Mouse (Mus musculus) lung, embryonic 15.5 days (tissue): ENCODE measurements at regions not wholly inside any gene's neighbourhood (a gene's known extent, or its start where the extent isn't known, plus 50 kb on each side); places are given as distances from the start of the nearest gene placed in this dataset.

ENCODE experiments used
- ATAC-seq: fragments of 200-750 bp; cut with Nextera tagmentation; 2 replicates; pipeline ENCODE4 v1.8.0; 2017; ENCODE audit warnings: moderate number of reproducible peaks, borderline replicate concordance; ENCODE audit not compliant: low FRiP score, low TSS enrichment; ENCODE audit errors: extremely low read depth
- H3K27ac ChIP-seq: fragments of 300-500 bp; sonication (generic); 2 replicates; pipeline ENCODE4 v1.5.1; 2015; ENCODE audit warnings: moderate library complexity, mild to moderate bottlenecking, inconsistent platforms
- H3K27me3 ChIP-seq: fragments of 300-500 bp; sonication (generic); 2 replicates; pipeline ENCODE4 v1.6.1; 2015; ENCODE audit warnings: inconsistent platforms
- H3K36me3 ChIP-seq: fragments of 300-500 bp; sonication (generic); 2 replicates; pipeline ENCODE4 v1.6.1; 2015; ENCODE audit warnings: inconsistent platforms
- H3K4me1 ChIP-seq: fragments of 300-500 bp; sonication (generic); 2 replicates; pipeline ENCODE4 v1.6.1; 2015; ENCODE audit warnings: inconsistent platforms
- H3K4me2 ChIP-seq: fragments of 300-500 bp; sonication (generic); 2 replicates; pipeline ENCODE4 v1.6.1; 2015; ENCODE audit warnings: inconsistent platforms, mild to moderate bottlenecking, moderate library complexity
- H3K4me3 ChIP-seq: fragments of 300-500 bp; sonication (generic); 2 replicates; pipeline ENCODE4 v1.5.1; 2015; ENCODE audit warnings: mild to moderate bottlenecking, inconsistent platforms
- H3K9ac ChIP-seq: fragments of 300-500 bp; sonication (generic); 2 replicates; pipeline ENCODE4 v1.6.1; 2015; ENCODE audit warnings: inconsistent platforms
- H3K9me3 ChIP-seq: fragments of 300-500 bp; sonication (generic); 2 replicates; pipeline ENCODE4 v1.6.1; 2016; ENCODE audit warnings: inconsistent platforms
- WGBS: fragments of 180-500 bp; shearing (Covaris S2); methylation state at CpG from one replicate; pipeline ENCODE4 v1.1.7; 2015; 5-methylcytosine and 5-hydroxymethylcytosine counted together

DNA sequence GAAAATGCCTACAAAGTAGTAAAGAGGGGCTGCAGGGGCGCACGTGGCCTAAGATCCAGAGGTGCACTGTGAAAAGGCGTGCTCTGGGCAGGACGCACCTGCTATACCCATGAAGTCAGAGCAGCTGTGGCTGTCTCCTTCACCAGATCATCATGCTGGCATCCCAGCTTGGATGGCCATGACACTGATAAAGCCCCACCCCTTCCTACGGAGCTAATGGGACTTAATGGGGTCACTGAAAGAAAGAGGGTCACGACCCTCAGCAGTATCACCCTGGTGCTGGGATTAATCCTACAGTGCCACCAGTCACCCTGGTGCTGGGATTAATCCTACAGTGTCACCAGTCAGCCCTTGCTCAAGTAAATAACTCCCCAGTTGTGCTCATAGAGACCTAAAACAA is 122.1 kb downstream of the Tmem17 start:
- Histone ChIP-seq H3K9me3 (no peaks in the 10 kb centered on the region), H3K27me3 (no peaks in the 10 kb centered on the region), H3K4me3 (no peak overlapping the region), H3K27ac (no peak overlapping the region), H3K9ac (no peak overlapping the region), H3K4me2 (no peak overlapping the region), H3K36me3 (no peaks in the 10 kb centered on the region), H3K4me1 (peaks cover 61% of the 10 kb centered on the region)
- 62% methylated on average over 6 of the region's 6 CpGs for WGBS
- ATAC-seq: no peak

DNA sequence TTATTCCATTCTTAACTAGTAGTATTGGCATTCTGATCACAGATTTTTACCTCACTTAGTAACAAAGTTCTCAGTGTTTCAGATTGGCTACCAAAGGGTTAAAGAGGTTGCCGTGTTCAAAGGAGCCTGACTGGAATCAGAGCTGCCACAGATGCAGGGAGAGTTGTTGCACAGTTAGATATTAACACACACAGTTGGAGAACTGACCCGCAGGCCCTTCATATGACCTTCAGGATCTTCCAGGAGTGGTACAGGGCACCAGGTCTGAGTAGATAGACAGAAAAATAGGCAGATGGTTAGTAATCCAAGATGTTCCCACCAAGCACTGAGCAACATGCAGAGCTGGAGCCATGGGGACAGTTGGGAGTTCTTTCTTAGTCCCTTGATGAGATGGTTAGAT is 123.1 kb downstream of the Tmem17 start:
- Histone ChIP-seq H3K9ac (no peak overlapping the region), H3K4me1 (peaks cover 52% of the 10 kb centered on the region), H3K4me2 (no peak overlapping the region), H3K4me3 (no peak overlapping the region), H3K27ac (no peak overlapping the region), H3K9me3 (no peaks in the 10 kb centered on the region), H3K36me3 (no peaks in the 10 kb centered on the region), H3K27me3 (no peaks in the 10 kb centered on the region)
- no peak for ATAC-seq
- WGBS: 36% methylated on average over 2 of the region's 2 CpGs

DNA sequence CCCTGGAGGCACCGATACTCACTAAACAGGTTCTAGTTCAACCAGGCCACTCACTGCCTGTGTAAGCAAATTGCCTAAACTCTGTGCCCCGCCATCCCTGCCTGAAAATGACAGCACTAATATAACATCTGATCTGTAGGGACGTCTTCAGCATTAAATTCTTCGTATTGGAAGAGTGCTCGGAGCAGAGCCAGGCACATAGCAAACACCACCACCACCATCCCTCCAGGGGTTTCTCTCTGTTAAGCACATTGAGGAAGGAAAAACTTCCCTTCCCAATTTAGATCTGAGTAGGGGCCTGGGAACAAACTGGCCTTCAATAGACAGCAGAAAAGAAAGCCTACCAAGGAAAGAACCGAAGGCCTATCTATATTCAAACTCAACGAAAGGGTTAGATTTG is 124.4 kb downstream of the Tmem17 start:
- no peaks in the 10 kb centered on the region for H3K27me3 ChIP-seq
- no peak overlapping the region for H3K4me2 ChIP-seq
- no peak overlapping the region for H3K9ac ChIP-seq
- H3K27ac ChIP-seq: peak overlapping the region; percentile 79
- 62% methylated on average over 7 of the region's 7 CpGs for WGBS
- no peak for ATAC-seq
- H3K4me3 ChIP-seq: no peak overlapping the region
- no peaks in the 10 kb centered on the region for H3K36me3 ChIP-seq
- no peaks in the 10 kb centered on the region for H3K9me3 ChIP-seq
- H3K4me1 ChIP-seq: peaks cover 39% of the 10 kb centered on the region

DNA sequence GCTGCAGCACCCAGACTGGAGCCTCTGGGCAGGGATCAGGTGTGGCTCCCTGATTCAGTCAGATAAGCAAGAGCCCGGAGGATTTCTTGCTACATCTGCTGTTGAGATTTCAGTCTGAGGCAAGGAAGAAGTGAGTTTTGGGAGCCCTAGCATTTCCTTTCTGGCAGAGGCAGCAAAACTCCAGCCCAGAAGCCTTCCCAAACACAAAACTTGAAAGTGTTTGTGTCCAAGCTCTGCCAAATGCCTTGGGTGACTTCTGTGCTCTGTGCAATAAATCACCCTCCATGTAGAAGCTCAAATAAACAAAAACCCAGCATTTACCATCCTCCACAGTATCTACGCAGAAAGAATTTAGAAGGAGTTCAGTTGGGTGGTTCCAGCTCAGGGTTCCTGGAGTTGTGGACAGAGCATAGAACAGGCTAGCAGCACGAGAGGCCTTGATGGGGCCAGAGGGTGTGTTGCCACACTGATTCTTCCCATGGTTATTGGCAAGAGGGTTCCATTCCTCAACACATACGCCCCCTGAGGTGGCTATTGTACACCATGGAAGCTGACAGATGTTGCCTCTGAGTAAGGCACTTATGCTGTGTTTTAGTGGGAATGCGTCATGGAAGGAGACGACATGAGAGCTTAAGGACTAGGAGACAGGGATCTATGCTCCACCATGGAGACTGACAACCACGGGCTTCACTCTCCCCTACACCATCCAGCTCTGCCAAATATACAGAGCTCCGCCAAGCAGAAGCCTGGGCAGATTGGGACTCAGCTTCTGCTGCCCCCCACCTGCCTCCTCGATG is 125.1 kb downstream of the Tmem17 start:
- 52% methylated on average over 9 of the region's 9 CpGs for WGBS
- Histone ChIP-seq H3K27me3 (no peaks in the 10 kb centered on the region), H3K9ac (no peak overlapping the region), H3K27ac (peak overlapping the region; percentile 79), H3K9me3 (no peaks in the 10 kb centered on the region), H3K36me3 (no peaks in the 10 kb centered on the region), H3K4me3 (no peak overlapping the region), H3K4me1 (peaks cover 35% of the 10 kb centered on the region), H3K4me2 (no peak overlapping the region)
- ATAC-seq: peak; percentile 81

DNA sequence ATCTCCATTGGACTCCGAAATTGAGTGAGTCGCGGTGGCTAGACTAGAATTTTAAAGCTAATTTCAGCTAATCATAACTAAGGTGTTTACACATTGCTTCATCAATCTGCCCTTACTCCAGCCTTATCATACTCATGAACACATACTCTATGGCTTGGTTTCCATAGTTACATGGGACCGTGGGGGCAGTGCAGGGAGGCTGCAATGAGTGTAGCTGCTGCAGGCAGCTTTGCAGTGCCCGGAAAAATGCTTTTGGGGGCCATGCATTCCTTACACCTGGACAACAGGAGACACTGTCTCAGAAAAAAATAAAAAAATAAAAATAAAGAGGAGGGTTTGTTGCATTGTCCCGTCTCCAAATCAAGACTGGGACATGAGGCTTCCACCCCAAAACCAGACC is 126.3 kb downstream of the Tmem17 start:
- Histone ChIP-seq H3K4me2 (no peak overlapping the region), H3K27ac (no peak overlapping the region), H3K4me1 (peaks cover 27% of the 10 kb centered on the region), H3K27me3 (no peaks in the 10 kb centered on the region), H3K4me3 (no peak overlapping the region), H3K9me3 (no peaks in the 10 kb centered on the region), H3K36me3 (no peaks in the 10 kb centered on the region), H3K9ac (no peak overlapping the region)
- ATAC-seq: no peak
- 53% methylated on average over 6 of the region's 6 CpGs for WGBS

DNA sequence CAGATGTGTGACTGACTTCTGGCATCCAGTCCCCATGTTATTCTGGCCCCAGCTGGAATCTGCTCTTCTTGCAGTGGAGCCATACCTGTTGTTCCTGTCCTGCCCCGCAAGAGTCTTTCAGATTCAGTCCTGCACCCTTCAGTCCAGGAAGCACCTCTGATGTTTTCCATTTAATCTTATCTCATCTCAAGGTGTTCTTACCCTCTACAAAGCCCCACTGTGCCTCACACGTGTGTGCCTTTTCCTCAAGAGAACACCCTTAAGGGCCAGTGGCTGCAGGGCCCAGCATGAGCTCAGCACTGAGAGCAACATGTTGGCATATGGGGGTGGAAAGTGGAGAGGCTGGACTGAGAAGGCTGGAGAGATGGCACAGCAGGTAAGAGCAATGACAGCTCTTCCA is 126.8 kb downstream of the Tmem17 start:
- Histone ChIP-seq H3K4me1 (peaks cover 27% of the 10 kb centered on the region), H3K4me3 (no peak overlapping the region), H3K9me3 (no peaks in the 10 kb centered on the region), H3K36me3 (no peaks in the 10 kb centered on the region), H3K4me2 (no peak overlapping the region), H3K27ac (no peak overlapping the region), H3K9ac (no peak overlapping the region), H3K27me3 (no peaks in the 10 kb centered on the region)
- ATAC-seq: no peak
- WGBS: 47% methylated on average over 2 of the region's 2 CpGs

DNA sequence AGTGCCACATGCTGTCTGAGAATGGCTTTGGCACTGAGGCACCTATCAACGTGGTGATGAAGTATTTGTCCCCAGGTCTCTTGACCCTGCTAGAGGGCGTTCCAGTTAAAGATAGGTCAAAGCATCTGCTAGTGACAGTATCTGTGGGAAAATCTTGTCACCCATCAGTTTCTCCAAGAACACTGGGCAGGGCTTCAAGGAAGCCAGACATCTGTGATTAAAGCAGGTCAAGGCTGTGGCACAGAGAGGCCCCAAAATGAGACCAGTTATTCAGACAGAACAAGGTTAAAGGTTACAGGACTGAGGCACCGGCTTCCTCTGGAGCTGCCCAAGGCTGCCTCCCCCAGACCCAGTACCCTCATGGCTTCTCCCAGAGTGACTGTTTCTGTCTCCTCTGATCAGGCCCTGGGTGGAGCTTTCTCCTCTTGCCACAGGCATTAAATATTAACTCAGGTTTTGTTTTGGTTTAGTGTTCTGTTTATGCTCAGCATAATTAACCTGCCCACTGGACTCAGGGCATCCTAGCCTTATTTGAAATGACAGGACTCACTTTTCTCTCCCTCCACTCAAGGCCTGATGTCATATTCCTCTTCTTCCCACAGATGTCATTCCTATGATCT is 128.6 kb downstream of the Tmem17 start:
- Histone ChIP-seq H3K9ac (no peak overlapping the region), H3K4me3 (no peak overlapping the region), H3K4me2 (no peak overlapping the region), H3K9me3 (no peaks in the 10 kb centered on the region), H3K27ac (no peak overlapping the region), H3K4me1 (peaks cover 30% of the 10 kb centered on the region), H3K27me3 (no peaks in the 10 kb centered on the region), H3K36me3 (no peaks in the 10 kb centered on the region)
- no peak for ATAC-seq
- WGBS: 22% methylated on average over 3 of the region's 3 CpGs

DNA sequence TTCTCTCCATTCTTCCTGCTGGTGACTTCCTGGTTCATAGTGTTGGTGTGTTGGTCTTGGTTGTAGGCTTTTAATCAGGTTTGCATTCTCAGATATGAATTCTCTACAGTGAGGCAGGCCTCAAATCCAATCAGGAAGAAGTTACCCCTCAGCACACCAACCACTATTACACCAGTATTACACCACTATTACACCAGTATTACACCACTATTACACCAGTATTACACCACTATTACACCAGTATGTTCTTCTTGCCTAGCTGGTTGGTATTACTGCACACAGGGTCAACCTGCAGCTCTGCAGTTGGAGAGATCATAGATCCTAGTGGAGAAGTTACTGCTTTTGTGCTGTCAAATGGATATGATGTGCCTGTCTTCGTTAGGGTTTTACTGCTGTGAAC is 129.6 kb downstream of the Tmem17 start:
- H3K4me1 ChIP-seq: peaks cover 22% of the 10 kb centered on the region
- no peaks in the 10 kb centered on the region for H3K9me3 ChIP-seq
- no peak overlapping the region for H3K27ac ChIP-seq
- no peak overlapping the region for H3K4me2 ChIP-seq
- 96% methylated on average over 1 of the region's 1 CpGs for WGBS
- no peak overlapping the region for H3K4me3 ChIP-seq
- ATAC-seq: no peak
- H3K9ac ChIP-seq: no peak overlapping the region
- H3K36me3 ChIP-seq: no peaks in the 10 kb centered on the region
- no peaks in the 10 kb centered on the region for H3K27me3 ChIP-seq

DNA sequence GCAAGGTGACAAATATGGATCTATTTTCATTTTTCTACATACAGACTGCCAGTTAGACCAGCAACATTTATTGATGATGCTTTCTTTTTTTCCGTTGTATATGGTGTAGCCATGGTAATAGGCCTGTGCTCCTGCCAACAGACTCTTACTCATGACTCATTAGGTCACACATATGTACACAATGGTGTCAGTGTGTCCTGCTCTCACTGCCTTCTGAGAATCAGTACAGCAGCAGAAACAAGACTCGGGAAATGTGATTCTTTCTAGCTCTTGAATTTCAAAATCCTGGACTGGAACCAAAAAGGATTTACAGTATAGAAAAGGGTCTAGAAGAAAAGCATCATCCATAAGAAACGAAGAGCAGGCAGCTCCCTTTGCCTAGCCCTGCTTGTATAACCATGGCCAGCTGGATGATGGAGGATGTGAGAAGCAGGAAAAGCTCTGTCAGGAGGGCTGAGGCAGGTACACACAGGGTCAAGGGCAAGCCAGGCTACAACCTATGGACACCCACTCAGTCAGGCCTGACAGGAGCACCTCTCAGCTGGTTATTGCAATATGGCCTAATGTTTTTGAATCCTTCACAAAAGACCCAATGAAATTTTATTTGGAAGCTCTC is 132.2 kb downstream of the Tmem17 start:
- Histone ChIP-seq H3K27me3 (no peaks in the 10 kb centered on the region), H3K4me2 (no peak overlapping the region), H3K27ac (no peak overlapping the region), H3K9ac (no peak overlapping the region), H3K4me1 (0 out of 2 replicates have a peak, but pooled peaks cover 3% of the 10 kb centered on the region), H3K4me3 (no peak overlapping the region), H3K9me3 (no peaks in the 10 kb centered on the region), H3K36me3 (no peaks in the 10 kb centered on the region)
- 20% methylated on average over 3 of the region's 3 CpGs for WGBS
- ATAC-seq: peak; percentile 83; the same call in 1 of the 2 replicates

DNA sequence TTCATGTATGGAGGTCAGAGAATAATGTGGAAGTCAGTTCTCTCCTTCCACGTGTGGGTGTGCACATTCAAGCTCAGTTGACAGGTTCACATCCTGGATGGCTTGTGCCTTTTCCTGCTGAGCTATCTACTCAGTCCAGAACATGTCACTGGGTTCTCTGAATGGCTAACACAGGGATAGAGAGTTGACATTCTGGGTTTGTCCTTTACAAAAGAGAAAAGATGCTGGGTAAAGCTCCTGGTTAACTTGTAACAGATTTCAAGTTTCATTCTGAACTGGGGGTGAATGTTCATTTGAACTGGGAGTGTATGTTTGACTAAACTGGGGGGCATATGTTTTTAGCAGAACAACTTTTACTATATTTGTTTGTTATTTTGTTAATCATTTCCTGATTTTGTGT is 133.0 kb downstream of the Tmem17 start:
- no peaks in the 10 kb centered on the region for H3K36me3 ChIP-seq
- no peak overlapping the region for H3K4me3 ChIP-seq
- no peaks in the 10 kb centered on the region for H3K27me3 ChIP-seq
- H3K27ac ChIP-seq: no peak overlapping the region
- 45% methylated on average over 1 of the region's 1 CpGs for WGBS
- 0 out of 2 replicates have a peak, but pooled peaks cover 3% of the 10 kb centered on the region for H3K4me1 ChIP-seq
- no peak overlapping the region for H3K9ac ChIP-seq
- H3K9me3 ChIP-seq: no peaks in the 10 kb centered on the region
- ATAC-seq: no peak
- no peak overlapping the region for H3K4me2 ChIP-seq

DNA sequence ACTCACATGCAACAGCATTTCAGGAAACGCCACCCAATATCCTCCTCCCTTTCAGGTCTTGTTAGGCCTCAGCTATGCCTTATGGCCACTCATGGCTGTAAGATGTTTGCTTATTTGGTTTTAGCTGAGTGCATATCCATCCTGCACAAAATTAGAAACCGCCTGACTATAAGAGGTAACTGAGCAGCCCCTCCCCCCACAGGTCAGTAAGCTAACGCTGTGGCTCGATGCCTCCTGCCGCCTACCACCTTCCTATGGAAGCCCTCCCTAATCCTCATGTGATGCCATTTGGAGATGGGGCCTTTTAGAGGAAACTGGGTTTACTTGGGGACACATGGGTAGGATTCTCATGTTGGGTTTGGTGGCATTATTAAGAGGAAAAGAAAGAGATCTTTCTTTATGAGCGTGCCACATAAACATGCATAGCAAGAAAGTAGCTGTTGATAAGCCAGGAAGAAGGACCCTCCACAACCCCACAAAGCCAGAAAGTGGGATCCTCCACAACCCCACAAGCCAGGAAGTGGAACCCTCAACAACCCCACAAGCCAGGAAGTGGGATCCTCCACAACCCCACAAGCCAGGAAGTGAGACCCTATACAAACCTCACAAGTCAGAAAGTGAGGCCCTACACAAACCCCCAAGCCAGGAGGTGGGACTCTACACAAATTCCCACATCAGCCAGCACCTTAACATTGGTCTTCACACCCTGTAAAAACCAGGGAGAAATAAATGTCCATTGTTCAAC is 134.5 kb downstream of the Tmem17 start:
- WGBS: 62% methylated on average over 6 of the region's 6 CpGs
- Histone ChIP-seq H3K9ac (no peak overlapping the region), H3K9me3 (no peaks in the 10 kb centered on the region)

More for the DNA sequence above, 134.5 kb downstream of the Tmem17 start:
- Histone ChIP-seq H3K4me3 (no peak overlapping the region), H3K4me2 (no peak overlapping the region), H3K27me3 (no peaks in the 10 kb centered on the region), H3K27ac (no peak overlapping the region), H3K4me1 (0 out of 2 replicates have a peak, but pooled peaks cover 3% of the 10 kb centered on the region), H3K36me3 (no peaks in the 10 kb centered on the region)
- ATAC-seq: no peak
